Mouse (Mus musculus) cortical plate, adult 2 months (tissue): Measurements from ENCODE around the gene Snrk.

ENCODE experiments used
- CTCF ChIP-seq: fragments of 200-500 bp; IDR thresholded peaks from 2 replicates; pipeline ENCODE4 v1.5.1; 2011; ENCODE audit warnings: mild to moderate bottlenecking, control low read depth, low read length; ENCODE audit not compliant: insufficient read depth; ENCODE audit errors: extremely low read depth
- POLR2A ChIP-seq: fragments of 200-500 bp; IDR thresholded peaks from 2 replicates; pipeline ENCODE4 v1.6.1; 2011; ENCODE audit warnings: mild to moderate bottlenecking, low read length, control low read depth; ENCODE audit not compliant: insufficient read depth; ENCODE audit errors: extremely low read depth

GRCm38 (mm10) chr9:122117692-122118529, 845 bp downstream of the Snrk start:
- no peak for TF ChIP-seq POLR2A
- TF ChIP-seq CTCF: no peak
